Mouse (Mus musculus): ENCODE data around the gene Dpy19l1.

- no peak for TF ChIP-seq MAFK (IDR thresholded peaks at IDR 0.05; ENCODE audit: insufficient read depth, low read depth, low read length)
- no peak for TF ChIP-seq HCFC1 (IDR thresholded peaks at IDR 0.05; ENCODE audit: borderline replicate concordance, insufficient read depth, low read length)
- TF ChIP-seq ZC3H11A (IDR thresholded peaks at IDR 0.05; ENCODE audit: borderline replicate concordance, low read depth, low read length), result no peak
- TF ChIP-seq CHD2 (IDR thresholded peaks at IDR 0.05; ENCODE audit: low read depth, low read length), result no peak
- TF ChIP-seq ZNF384 (IDR thresholded peaks at IDR 0.05; ENCODE audit: low read depth, low read length), result no peak
Observed at GRCm38 (mm10) chr9:24508880-24509279, 5.9 kb upstream of the Dpy19l1 start.
